Mouse (Mus musculus) urinary bladder, postnatal 14 days (tissue): ENCODE measurements around the gene Zfp688.
"Not testable (repeated sequence)": the region's sequence is repeated elsewhere in the genome, so short reads cannot be mapped to it uniquely, and the experiment has no call there.

Source experiments
- DNase-seq: peaks from one replicate; pipeline ENCODE4 v3.0.0; 2021; ENCODE audit warnings: low spot score

The Zfp688 gene

DNA sequence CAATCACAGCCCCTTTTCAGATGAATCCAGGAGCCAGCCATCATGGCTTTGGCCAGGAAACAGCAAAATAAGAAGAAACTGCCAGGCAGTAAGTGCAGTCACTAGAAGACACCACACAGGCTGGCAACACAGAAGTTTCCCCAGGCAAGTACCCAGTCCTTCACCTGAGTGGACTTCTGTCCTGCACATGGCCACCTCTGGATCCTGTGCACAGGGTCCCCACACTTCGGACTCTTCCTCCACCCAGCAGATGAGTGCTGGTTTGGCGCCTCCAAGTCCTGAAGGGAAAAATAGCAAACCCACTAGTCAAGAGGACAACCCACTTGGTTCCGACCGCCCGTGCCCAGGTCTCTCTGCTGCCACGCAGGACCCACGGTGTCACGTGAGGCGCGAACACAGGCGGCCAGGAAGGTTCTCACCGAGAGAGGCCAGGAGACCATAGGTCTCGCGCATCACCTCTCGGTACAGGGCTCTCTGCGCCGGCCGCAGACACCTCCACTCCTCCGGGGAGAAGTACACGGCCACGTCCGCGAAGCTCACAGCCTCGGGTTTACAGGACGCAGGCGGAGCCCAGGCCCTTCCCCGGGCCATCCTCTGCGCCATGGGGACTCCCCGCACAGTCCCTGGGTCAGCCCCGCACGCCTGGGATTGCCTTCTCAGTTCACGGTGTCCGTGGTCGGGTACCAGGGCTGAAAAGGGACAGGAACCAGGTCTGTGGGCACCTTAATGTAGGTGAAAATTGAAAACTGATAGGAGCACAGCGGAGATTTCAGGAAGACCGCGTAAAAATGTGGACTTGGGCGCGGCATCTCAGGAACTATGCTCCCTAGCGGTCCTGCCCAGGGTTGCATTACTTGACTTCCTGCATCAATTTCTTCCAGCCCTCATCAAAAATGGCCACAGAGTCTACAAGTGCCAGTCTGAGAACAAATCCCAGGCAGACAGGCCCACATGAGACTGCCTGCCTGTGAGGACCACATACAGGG, 15.6 kb downstream of the Zfp688 start, which contains the start of gene Zfp764:
Gene Zfp764, minus strand, starts transcription at position 821 of the 986 bp plus-strand sequence.
- DNase-seq, result peak; percentile 90

DNA sequence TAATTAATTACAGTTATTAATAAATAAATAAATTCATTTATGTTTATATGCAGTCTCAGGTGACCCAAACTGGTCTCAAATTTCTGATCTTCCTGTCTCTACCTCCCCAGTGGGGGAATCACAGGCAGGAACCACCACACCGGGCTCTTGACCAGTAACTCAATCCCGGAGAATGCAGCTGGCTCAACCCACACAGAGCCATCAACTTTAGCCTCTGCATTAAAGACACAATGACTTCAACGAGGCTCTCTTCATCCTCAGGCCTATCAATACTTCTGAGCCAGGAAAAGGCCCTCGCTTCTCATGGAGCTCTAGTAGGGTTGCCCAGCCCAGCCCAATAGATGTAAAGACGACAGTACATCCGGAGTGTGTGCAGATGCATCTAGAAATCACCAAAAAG, 17.8 kb downstream of the Zfp688 start:
- not testable (repeated sequence) for DNase-seq

DNA sequence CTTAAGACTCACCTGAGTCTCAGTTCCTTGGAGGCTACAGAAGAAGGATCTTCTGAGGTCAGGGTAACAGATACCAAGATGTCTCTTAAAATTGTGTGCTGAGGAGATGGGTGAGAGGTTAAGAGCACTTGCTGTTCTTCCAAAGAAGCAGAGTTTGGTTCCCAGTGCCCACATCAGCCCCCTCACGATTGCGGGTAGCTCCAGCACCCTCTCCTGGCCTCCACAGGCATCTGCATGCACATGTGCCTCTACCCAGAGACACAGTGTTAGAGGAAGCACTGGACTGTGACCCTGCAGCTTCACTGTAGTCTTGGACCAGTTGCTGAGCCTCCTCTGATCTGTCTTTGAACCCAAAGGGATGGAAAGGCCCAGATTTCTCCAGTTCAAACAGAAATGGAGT, 18.9 kb downstream of the Zfp688 start:
- no peak for DNase-seq

DNA sequence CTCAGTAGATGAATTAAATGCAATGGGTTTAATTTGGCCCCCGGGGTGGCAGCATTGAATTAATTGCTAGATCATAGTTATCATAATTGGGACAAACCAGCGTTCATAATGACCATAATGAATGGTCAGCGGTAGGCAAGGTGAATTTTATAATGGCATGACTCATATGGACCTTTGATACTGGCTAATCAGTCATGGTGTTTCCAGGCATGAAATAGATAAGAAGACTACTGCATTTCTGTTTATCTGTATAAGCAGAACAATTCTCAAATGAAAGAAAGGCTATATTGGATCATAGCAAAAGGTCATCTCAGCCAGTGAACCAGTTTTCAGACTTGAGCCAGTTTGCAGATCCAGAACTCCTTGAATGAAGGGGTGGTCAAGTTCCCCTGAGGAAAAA, 21.5 kb downstream of the Zfp688 start:
- DNase-seq, result no peak

DNA sequence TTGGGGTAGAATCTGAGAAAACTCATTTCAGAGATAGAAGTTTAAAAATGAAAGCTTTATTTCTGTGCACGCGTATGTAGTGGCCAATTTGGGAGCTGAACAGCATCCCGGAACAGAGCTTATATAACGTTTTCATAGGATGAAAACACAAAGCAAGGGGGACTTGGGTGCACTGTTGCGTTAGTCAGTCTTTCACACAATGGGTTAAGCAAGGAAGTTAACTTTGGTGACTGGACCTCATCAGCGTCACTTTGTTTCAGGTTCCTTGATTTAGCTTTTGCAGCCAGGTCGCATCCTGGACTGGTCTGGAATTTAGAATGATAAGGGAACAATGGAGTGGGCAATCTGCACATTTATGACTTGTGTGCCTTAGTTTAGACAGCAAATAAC, 27.9 kb downstream of the Zfp688 start:
- no peak for DNase-seq

DNA sequence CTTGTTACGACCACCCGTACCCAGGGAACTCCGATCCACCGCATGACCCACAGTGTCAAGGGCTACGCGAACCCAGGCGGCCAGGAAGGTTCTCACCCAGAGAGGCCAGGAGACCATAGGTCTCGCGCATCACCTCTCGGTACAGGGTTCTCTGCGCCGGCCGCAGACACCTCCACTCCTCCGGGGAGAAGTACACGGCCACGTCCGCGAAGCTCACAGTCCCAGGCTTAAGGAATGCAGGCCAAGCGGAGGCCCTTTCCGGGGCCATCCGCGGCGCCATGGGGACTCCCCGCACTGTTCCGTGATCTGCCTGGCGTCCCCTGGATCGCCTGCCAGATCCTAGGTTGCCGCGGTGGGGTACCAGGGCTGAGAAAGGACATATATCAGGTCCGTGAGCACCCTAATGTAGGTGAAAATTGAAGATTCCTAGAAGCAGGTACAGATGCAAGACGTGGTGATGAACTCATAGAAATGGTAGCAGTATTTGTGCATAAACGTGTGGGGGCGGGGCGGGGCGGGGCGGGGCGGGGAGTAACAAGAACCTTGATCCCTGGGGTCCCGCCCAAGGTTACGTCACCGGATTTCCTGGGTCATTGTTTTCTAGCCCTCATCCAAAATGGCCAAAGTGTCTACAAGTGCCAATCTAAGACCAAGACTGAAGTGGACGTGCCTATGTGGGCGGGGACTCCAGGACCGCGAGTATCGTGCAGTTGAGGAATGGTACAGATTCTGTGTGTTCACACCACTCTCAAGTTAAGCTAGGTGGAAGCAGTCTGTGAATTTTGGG, 28.5 kb downstream of the Zfp688 start, which contains the start of gene E430018J23Rik:
Gene E430018J23Rik, minus strand, starts transcription at position 473 of the 787 bp plus-strand sequence.
- peak; percentile 98 for DNase-seq

DNA sequence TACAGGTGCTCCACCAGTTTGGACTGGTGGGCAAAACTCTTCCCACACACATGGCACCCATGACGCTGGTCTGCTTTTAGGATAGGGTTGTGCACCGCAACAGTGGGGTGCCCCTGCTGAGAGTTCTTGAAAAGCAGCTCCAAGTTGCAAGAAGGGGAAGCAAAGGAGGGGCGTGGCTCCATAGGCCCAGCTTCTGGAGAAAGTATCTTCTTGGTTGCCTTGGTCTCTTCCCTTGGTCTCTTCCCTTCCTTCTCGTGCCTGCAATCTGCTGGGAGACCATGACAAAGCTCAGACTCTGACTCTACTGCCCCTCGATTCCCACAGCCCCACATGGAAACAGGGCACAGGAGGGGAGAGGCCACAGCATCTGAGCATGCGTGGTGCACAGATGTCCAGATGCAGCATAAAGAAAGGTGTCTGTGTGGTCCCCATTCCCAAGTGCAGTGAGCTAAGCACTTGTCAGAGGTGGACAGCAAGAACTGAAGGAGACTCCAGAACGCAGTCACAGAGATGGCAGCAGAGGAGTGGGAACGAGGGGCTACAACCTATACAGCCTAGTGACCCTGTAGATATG, 29.5 kb downstream of the Zfp688 start:
- no peak for DNase-seq

DNA sequence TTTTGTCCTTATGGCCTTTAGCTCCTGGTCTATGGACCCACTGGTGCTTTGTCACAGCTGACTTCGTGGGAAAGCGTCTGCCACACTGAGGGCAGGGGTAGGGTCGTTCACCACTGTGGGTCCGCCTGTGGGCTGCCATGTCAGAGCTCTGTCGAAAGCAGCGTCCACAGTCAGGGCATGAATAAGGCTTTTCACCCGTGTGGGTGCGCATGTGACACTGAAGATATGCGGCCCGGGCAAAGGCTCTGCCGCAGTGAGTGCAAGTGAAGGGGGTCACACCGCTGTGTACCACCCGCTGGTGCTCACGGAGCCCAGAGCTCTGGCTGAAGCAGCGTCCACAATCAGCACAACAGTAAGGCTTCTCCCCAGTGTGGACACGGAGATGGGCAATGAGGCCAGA, 30.3 kb downstream of the Zfp688 start:
- DNase-seq, result no peak

DNA sequence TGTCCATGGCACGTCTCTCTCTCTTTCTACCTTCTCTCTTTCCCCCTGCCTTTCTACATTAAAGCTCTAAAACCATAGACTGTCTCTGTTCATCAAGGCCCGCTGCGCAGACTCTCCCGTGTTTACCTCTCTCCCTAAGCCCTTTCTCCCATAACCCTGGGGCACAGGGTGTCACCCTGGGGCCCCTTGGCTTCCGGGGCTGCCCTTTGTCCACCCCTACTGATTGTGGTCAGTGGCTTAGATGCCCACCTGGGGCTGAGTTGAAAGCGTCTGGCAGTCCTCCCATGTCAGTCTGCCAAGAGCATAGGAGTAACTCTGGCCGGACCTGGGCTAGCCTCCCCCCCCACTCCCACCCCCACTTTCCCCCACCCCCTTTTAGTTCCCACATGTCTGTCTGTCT, 31.6 kb downstream of the Zfp688 start:
- DNase-seq, result no peak

DNA sequence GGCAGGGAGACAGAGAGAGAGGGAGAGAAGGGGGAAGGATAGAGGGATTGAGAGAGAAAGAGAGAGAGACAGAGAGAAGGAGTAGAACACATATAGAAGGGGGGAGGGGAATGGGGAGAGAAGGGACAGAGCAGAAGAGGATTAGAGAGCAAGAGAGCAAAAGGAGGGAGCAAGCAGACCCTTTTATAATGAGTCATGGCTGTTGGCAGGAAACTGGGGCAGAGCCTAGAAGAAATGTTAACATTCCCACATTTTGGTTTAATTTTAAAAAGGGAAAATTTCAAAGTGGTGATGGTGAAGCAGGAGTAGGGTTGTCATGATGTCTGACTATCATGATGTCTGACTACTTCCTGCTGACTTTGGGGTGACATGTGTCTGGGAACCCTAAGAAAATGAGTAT, 33.7 kb downstream of the Zfp688 start:
- DNase-seq, result not testable (repeated sequence)

DNA sequence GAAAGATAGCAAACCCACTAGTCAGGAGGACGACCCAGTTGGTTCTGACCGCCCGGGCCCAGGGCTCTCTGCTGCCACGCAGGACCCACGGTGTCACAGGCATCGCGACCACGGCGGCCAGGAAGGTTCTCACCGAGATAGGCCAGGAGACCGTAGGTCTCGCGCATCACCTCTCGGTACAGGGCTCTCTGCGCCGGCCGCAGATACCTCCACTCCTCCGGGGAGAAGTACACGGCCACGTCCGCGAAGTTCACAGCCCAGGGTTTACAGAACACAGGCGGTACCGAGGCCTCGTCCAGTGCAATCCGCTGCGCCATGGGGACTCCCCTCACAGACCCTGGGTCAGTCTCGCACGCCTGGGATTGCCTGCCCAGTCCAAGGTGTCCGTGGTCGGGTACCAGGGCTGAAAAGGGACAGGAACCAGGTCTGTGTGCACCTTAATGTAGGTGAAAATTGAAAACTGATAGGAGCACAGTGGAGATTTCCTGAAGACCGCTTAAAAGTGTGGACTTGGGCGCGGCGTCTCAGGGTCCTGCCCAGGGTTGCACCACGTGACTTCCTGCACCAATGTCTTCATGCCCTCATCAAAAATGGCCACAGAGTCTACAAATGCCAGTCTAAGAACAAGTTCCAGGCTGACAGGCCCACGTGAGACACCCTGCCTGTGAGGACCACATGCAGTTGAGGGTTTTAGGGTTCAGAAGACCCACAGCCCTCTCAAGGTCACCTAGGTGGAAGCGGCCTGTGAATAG, 35.1 kb downstream of the Zfp688 start, which contains the start of gene 9130019O22Rik:
Gene 9130019O22Rik, minus strand, starts transcription at position 526 of the 752 bp plus-strand sequence.
- DNase-seq, result peak; percentile 93

DNA sequence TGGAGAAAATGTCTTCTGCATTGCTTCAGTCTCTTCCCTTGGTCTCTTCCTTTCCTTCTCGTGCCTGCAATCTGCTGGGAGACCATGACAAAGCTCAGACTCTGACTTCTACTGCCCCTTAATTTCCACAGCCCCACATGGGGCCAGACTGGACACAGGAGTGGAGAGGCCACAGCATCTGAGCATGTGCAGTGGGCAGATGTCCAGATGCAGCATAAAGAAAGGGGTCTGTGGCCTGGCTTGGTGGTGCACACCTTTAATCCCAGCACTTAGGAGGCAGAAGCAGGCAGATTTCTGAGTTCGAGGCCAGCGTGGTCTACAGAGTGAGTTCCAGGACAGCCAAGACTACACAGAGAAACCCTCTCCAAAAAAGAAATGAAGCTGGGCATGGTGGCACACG, 36.3 kb downstream of the Zfp688 start:
- DNase-seq, result not testable (repeated sequence)

DNA sequence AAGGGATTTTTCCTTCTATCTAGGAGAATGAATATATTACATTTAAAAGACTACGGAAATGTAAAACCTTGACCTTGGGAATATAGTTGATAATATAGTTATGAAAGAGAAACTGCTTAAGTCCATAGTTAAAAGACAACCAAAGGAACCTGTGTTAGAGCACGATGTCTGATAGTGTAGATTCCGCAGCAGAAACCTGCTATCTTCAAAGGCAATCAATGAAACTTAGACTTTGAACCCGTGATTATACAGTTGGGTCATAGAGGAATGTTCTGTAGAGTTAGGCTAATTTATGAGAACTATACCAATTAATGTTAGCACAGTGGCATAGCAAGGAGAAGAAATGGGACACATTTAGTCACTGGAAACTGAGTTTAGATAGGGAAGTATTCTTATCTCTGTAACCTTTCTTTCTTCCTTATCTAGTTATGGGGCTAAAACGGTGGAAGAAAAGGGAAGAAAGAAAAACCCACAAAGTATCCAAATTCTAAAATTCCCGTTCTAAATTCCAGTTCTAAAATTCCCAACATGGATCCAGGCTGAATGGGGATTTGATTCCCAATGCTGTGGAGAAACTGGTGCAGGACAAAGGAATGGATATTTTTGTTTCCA, 43.5 kb downstream of the Zfp688 start:
- DNase-seq, result no peak

DNA sequence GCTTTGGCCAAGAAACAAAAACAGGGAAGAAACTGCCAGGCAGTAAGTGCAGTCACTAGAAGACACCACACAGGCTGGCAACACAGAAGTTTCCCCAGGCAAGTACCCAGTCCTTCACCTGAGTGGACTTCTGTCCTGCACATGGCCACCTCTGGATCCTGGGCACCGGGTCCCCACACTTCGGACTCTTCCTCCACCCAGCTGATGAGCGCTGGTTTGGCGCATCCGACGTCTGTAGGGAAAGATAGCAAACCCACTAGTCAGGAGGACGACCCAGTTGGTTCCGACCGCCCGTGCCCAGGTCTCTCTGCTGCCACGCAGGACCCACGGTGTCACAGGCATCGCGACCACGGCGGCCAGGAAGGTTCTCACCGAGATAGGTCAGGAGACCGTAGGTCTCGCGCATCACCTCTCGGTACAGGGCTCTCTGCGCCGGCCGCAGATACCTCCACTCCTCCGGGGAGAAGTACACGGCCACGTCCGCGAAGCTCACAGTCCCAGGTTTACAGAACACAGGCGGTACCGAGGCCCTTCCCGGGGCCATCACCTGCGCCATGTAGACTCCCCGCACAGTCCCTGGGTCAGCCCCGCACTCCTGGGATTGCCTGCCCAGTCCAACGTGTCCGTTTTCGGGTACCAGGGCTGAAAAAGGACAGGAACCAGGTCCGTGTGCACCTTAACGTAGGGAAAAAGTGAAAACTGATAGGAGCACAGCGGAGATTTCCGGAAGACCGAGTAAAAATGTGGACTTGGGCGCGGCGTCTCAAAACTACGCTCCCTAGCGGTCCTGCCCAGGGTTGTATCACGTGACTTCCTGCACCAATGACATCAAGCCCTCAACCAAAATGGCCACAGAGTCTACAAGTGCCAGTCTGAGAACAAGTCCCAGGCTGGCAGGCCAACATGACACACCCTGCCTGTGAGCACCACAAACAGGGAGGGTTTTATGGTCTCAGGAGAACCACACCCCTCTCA, 46.3 kb downstream of the Zfp688 start, which contains the start of gene Zfp747:
Gene Zfp747, minus strand, starts transcription at position 780 of the 975 bp plus-strand sequence.
- DNase-seq, result peak; percentile 96

DNA sequence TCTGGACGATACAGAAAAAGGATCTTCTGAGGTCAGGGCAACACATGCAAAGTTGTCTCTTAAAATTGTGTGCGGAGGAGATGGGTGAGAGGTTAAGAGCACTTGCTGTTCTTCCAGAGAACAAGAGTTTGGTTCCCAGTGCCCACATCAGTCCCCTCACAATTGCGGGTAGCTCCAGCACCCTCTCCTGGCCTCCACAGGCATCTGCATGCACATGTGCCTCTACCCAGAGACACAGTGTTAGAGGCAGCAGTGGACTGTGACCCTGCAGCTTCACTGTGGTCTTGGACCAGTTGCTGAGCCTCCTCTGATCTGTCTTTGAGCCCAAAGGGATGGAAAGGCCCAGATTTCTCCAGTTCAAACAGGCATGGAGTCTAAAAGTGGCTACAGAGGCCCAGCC, 50.0 kb downstream of the Zfp688 start:
- not testable (repeated sequence) for DNase-seq

DNA sequence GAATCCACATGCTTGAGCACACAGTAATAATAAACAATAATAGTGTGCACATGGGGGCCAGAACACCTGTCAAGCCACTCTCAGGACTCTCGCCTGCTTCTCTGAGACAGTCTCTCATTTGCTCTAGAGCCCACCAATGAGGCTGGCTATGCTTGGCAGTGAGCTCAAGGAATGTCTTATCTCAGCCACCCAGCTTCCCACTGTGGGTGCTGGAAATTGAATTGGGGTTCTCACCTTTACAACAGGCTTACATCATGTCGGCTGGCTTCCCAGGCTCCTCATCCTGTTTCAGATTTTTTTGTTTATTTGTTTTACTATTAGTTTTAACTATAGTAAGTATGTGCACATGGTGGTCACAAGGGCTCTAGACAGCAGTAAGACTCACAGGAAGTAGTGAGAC, 50.7 kb downstream of the Zfp688 start:
- DNase-seq, result no peak
